Mouse (Mus musculus) kidney, embryonic 16.5 days (tissue): ENCODE measurements around the gene Tmem259. TPM values are rescaled to one million over a fixed set of nuclear protein-coding genes. Genes with fewer than 3 reads are reported as not detected.

Source experiments
- ATAC-seq: fragments of 200-750 bp; cut with Nextera tagmentation; 2 replicates; pipeline ENCODE4 v1.8.0; 2017; ENCODE audit warnings: moderate TSS enrichment; ENCODE audit not compliant: low FRiP score, low TSS enrichment
- H3K27ac ChIP-seq: fragments of 300-500 bp; sonication (generic); 2 replicates; pipeline ENCODE4 v1.5.1; 2014; ENCODE audit warnings: low read length
- H3K27me3 ChIP-seq: fragments of 300-500 bp; sonication (generic); 2 replicates; pipeline ENCODE4 v1.6.1; 2014; ENCODE audit warnings: low read length, control low read depth, mixed read lengths; ENCODE audit not compliant: insufficient read depth
- H3K36me3 ChIP-seq: fragments of 300-500 bp; sonication (generic); 2 replicates; pipeline ENCODE4 v1.6.1; 2014; ENCODE audit warnings: low read length, control low read depth, mixed read lengths; ENCODE audit not compliant: insufficient read depth
- H3K4me1 ChIP-seq: fragments of 300-500 bp; sonication (generic); 2 replicates; pipeline ENCODE4 v1.6.1; 2014; ENCODE audit warnings: low read length, control low read depth, mixed read lengths; ENCODE audit not compliant: insufficient read depth
- H3K4me2 ChIP-seq: fragments of 300-500 bp; sonication (generic); replicated peaks from 2 replicates; pipeline ENCODE4 v1.6.1; 2014; ENCODE audit warnings: low read depth, low read length
- H3K4me3 ChIP-seq: fragments of 300-500 bp; sonication (generic); 2 replicates; pipeline ENCODE4 v1.5.1; 2014; ENCODE audit warnings: mild to moderate bottlenecking, low read length
- H3K9ac ChIP-seq: fragments of 300-500 bp; sonication (generic); replicated peaks from 2 replicates; pipeline ENCODE4 v1.6.1; 2014; ENCODE audit warnings: low read length
- H3K9me3 ChIP-seq: fragments of 300-500 bp; sonication (generic); 2 replicates; pipeline ENCODE4 v1.6.1; 2016; ENCODE audit warnings: low read length, control low read depth
- WGBS: fragments of 180-500 bp; shearing (Covaris S2); extraction: QIAGEN DNeasy Blood & Tissue Kit; methylation state at CpG from one replicate; pipeline ENCODE4 v1.1.7; 2014; 5-methylcytosine and 5-hydroxymethylcytosine counted together
- polyA plus RNA-seq: library from polyadenylated mRNA; unstranded; fragments of >200 nt; fragmentation: Nextera tagmentation; extraction: Ambion mirVana; gene quantifications from 2 replicates; pipeline ENCODE4 v1.2.1, GENCODE M21; 2015

The Tmem259 gene
- polyA plus RNA-seq, 1 experiment from 2014 or later = 11.2 TPM

GRCm38 (mm10) chr10:79934794-79935569 lies 49.1 kb downstream of the Tmem259 start:
- ATAC-seq = no peak
- peak overlapping the region; percentile 31; the same call in 1 of the 2 replicates for H3K27ac ChIP-seq
- H3K27me3 ChIP-seq = no peaks in the 10 kb centered on the region
- peaks cover 24% of the 10 kb centered on the region for H3K36me3 ChIP-seq
- no peaks in the 10 kb centered on the region for H3K9me3 ChIP-seq
- H3K4me2 ChIP-seq = no peak overlapping the region
- WGBS = 82% methylated on average over 16 of the region's 16 CpGs
- H3K4me1 ChIP-seq = peaks cover 92% of the 10 kb centered on the region
- no peak overlapping the region for H3K9ac ChIP-seq
- no peak overlapping the region for H3K4me3 ChIP-seq

GRCm38 (mm10) chr10:79934272-79934721 lies 49.8 kb downstream of the Tmem259 start:
- H3K27ac ChIP-seq = peak overlapping the region; percentile 31; the same call in 1 of the 2 replicates
- H3K4me3 ChIP-seq = no peak overlapping the region
- no peaks in the 10 kb centered on the region for H3K9me3 ChIP-seq
- 57% methylated on average over 13 of the region's 13 CpGs for WGBS
- no peak; the same call in 1 of the 2 replicates for ATAC-seq
- peaks cover 94% of the 10 kb centered on the region for H3K4me1 ChIP-seq
- peaks cover 24% of the 10 kb centered on the region for H3K36me3 ChIP-seq
- H3K27me3 ChIP-seq = no peaks in the 10 kb centered on the region
- H3K4me2 ChIP-seq = no peak overlapping the region
- 0 out of 2 replicates have a peak overlapping the region, but pooled peaks have one; percentile 19 for H3K9ac ChIP-seq

GRCm38 (mm10) chr10:79933861-79934260 lies 50.3 kb downstream of the Tmem259 start:
- no peak for ATAC-seq
- WGBS = 67% methylated on average over 6 of the region's 6 CpGs
- Histone ChIP-seq H3K36me3 (peaks cover 24% of the 10 kb centered on the region), H3K4me2 (no peak overlapping the region), H3K9me3 (no peaks in the 10 kb centered on the region), H3K27me3 (no peaks in the 10 kb centered on the region), H3K9ac (peak overlapping the region; percentile 19; the same call in 1 of the 2 replicates), H3K4me1 (peaks cover 94% of the 10 kb centered on the region), H3K27ac (peak overlapping the region; percentile 31; the same call in 1 of the 2 replicates), H3K4me3 (no peak overlapping the region)

- no peak for ATAC-seq
- H3K4me2 ChIP-seq = peak overlapping the region; percentile 1; the same call in 1 of the 2 replicates
- no peak overlapping the region for H3K4me3 ChIP-seq
- H3K4me1 ChIP-seq = peaks cover 92% of the 10 kb centered on the region
- H3K27me3 ChIP-seq = no peaks in the 10 kb centered on the region
- peak overlapping the region; percentile 41; the same call in 1 of the 2 replicates for H3K27ac ChIP-seq
- WGBS = 65% methylated on average over 9 of the region's 9 CpGs
- H3K9ac ChIP-seq = 0 out of 2 replicates have a peak overlapping the region, but pooled peaks have one; percentile 9
- no peaks in the 10 kb centered on the region for H3K9me3 ChIP-seq
- peaks cover 24% of the 10 kb centered on the region for H3K36me3 ChIP-seq
These were observed 50.9 kb downstream of the Tmem259 start for GRCm38 (mm10) chr10:79933145-79933679.

GRCm38 (mm10) chr10:79932736-79933135 lies 51.4 kb downstream of the Tmem259 start:
- H3K27ac ChIP-seq = peak overlapping the region; percentile 41
- H3K36me3 ChIP-seq = peaks cover 24% of the 10 kb centered on the region
- 13% methylated on average over 8 of the region's 8 CpGs for whole genome bisulfite sequencing
- peaks cover 87% of the 10 kb centered on the region for H3K4me1 ChIP-seq
- peak overlapping the region; percentile 1 for H3K4me2 ChIP-seq
- no peak overlapping the region for H3K4me3 ChIP-seq
- no peak overlapping the region for H3K9ac ChIP-seq
- peak; percentile 58 for ATAC-seq
- H3K27me3 ChIP-seq = no peaks in the 10 kb centered on the region
- H3K9me3 ChIP-seq = no peaks in the 10 kb centered on the region

- no peaks in the 10 kb centered on the region for H3K9me3 ChIP-seq
- ATAC-seq = no peak
- no peak overlapping the region for H3K4me2 ChIP-seq
- no peak overlapping the region for H3K4me3 ChIP-seq
- no peak overlapping the region; the same call in 1 of the 2 replicates for H3K9ac ChIP-seq
- H3K27ac ChIP-seq = peak overlapping the region; percentile 41; the same call in 1 of the 2 replicates
- WGBS = 88% methylated on average over 9 of the region's 9 CpGs
- peaks cover 78% of the 10 kb centered on the region for H3K4me1 ChIP-seq
- peaks cover 24% of the 10 kb centered on the region for H3K36me3 ChIP-seq
- H3K27me3 ChIP-seq = no peaks in the 10 kb centered on the region
These were observed 52.3 kb downstream of the Tmem259 start for GRCm38 (mm10) chr10:79931797-79932196.

- ATAC-seq = no peak
- no peak overlapping the region for H3K9ac ChIP-seq
- peaks cover 24% of the 10 kb centered on the region for H3K36me3 ChIP-seq
- 87% methylated on average over 16 of the region's 16 CpGs for WGBS
- no peak overlapping the region for H3K4me2 ChIP-seq
- H3K27ac ChIP-seq = no peak overlapping the region
- no peaks in the 10 kb centered on the region for H3K27me3 ChIP-seq
- H3K4me1 ChIP-seq = peaks cover 74% of the 10 kb centered on the region
- no peak overlapping the region for H3K4me3 ChIP-seq
- H3K9me3 ChIP-seq = no peaks in the 10 kb centered on the region
These were observed 53.3 kb downstream of the Tmem259 start for GRCm38 (mm10) chr10:79930826-79931186.

- H3K4me2 ChIP-seq = 0 out of 2 replicates have a peak overlapping the region, but pooled peaks have one; percentile 7
- H3K4me3 ChIP-seq = no peak overlapping the region
These were observed 53.9 kb downstream of the Tmem259 start for GRCm38 (mm10) chr10:79929967-79930825.

GRCm38 (mm10) chr10:79928907-79929701 lies 55.0 kb downstream of the Tmem259 start:
- Histone ChIP-seq H3K4me1 (peaks cover 67% of the 10 kb centered on the region), H3K36me3 (peaks cover 24% of the 10 kb centered on the region), H3K27me3 (no peaks in the 10 kb centered on the region), H3K4me3 (peak overlapping the region; percentile 99), H3K9ac (peak overlapping the region; percentile 94), H3K9me3 (no peaks in the 10 kb centered on the region), H3K27ac (peak overlapping the region; percentile 98), H3K4me2 (peak overlapping the region; percentile 95)
- ATAC-seq = no peak
- WGBS = 14% methylated on average over 9 of the region's 9 CpGs

More at GRCm38 (mm10) chr10:79929967-79930825, 53.9 kb downstream of the Tmem259 start:
- WGBS = 86% methylated on average over 18 of the region's 18 CpGs
- Histone ChIP-seq H3K9ac (no peak overlapping the region), H3K9me3 (no peaks in the 10 kb centered on the region), H3K27ac (no peak overlapping the region), H3K4me1 (peaks cover 75% of the 10 kb centered on the region), H3K27me3 (no peaks in the 10 kb centered on the region), H3K36me3 (peaks cover 24% of the 10 kb centered on the region)
- no peak for ATAC-seq
